Mouse (Mus musculus) adipocyte (in vitro differentiated cells): Measurements from ENCODE around the gene Ppp1r12c.

ENCODE experiments used
- DNase-seq: peaks from one replicate; pipeline ENCODE4 v3.0.0-alpha.2; 2016; ENCODE audit warnings: low spot score

Ppp1r12c gene

GRCm38 (mm10) chr7:4492284-4493224 lies 8.9 kb downstream of the Ppp1r12c start:
- DNase-seq: peak; percentile 13

- DNase-seq: peak; percentile 13
These were observed 10.2 kb downstream of the Ppp1r12c start for GRCm38 (mm10) chr7:4491308-4491707.

GRCm38 (mm10) chr7:4482281-4482680 lies 19.2 kb downstream of the Ppp1r12c start:
- DNase-seq: no peak

GRCm38 (mm10) chr7:4479674-4480073 lies 21.8 kb downstream of the Ppp1r12c start:
- peak; percentile 40 for DNase-seq

GRCm38 (mm10) chr7:4478796-4479291 lies 22.6 kb downstream of the Ppp1r12c start:
- DNase-seq: no peak

GRCm38 (mm10) chr7:4478021-4478795 lies 23.3 kb downstream of the Ppp1r12c start:
- no peak for DNase-seq

GRCm38 (mm10) chr7:4473940-4474339 lies 27.5 kb downstream of the Ppp1r12c start:
- DNase-seq: no peak

- peak; percentile 16 for DNase-seq
These were observed 30.3 kb downstream of the Ppp1r12c start for GRCm38 (mm10) chr7:4471179-4471555.

GRCm38 (mm10) chr7:4470275-4471178 lies 31.0 kb downstream of the Ppp1r12c start:
- DNase-seq: no peak

GRCm38 (mm10) chr7:4467801-4468200 lies 33.7 kb downstream of the Ppp1r12c start:
- peak; percentile 52 for DNase-seq

GRCm38 (mm10) chr7:4464194-4464824 lies 37.2 kb downstream of the Ppp1r12c start:
- DNase-seq: no peak

GRCm38 (mm10) chr7:4460576-4461434 lies 40.7 kb downstream of the Ppp1r12c start, which contains the start of gene Eps8l1:
TSS of gene Eps8l1 (plus strand) at chr7:4460674.
- DNase-seq: no peak

- DNase-seq: no peak
These were observed 48.8 kb downstream of the Ppp1r12c start for GRCm38 (mm10) chr7:4452644-4453043.

- DNase-seq: no peak
These were observed 52.3 kb downstream of the Ppp1r12c start for GRCm38 (mm10) chr7:4449211-4449610.

GRCm38 (mm10) chr7:4448439-4448838 lies 53.0 kb downstream of the Ppp1r12c start:
- no peak for DNase-seq

GRCm38 (mm10) chr7:4447138-4447537 lies 54.3 kb downstream of the Ppp1r12c start:
- no peak for DNase-seq

- DNase-seq: peak; percentile 93
These were observed 56.2 kb downstream of the Ppp1r12c start, which contains the start of gene Rdh13 for GRCm38 (mm10) chr7:4445216-4445791. TSS of gene Rdh13 (minus strand) at chr7:4445649.

GRCm38 (mm10) chr7:4440549-4440948 lies 60.9 kb downstream of the Ppp1r12c start:
- no peak for DNase-seq

GRCm38 (mm10) chr7:4437721-4438120 lies 63.8 kb downstream of the Ppp1r12c start:
- DNase-seq: no peak

- DNase-seq: no peak
These were observed 69.5 kb downstream of the Ppp1r12c start for GRCm38 (mm10) chr7:4432026-4432425.
